Mouse (Mus musculus) cerebellum, adult 2 months (tissue): Measurements from ENCODE around the gene Usp49.

Experiments used
- CTCF ChIP-seq: fragments of 200-500 bp; IDR thresholded peaks from 2 replicates; pipeline ENCODE4 v1.5.1; 2011; ENCODE audit warnings: low read depth, mild to moderate bottlenecking, control low read depth, low read length, moderate library complexity, borderline replicate concordance; ENCODE audit not compliant: insufficient read depth
- POLR2A ChIP-seq: fragments of 200-500 bp; IDR thresholded peaks from 2 replicates; pipeline ENCODE4 v1.6.1; 2011; ENCODE audit warnings: low read length, control low read depth, borderline replicate concordance; ENCODE audit not compliant: insufficient read depth

DNA sequence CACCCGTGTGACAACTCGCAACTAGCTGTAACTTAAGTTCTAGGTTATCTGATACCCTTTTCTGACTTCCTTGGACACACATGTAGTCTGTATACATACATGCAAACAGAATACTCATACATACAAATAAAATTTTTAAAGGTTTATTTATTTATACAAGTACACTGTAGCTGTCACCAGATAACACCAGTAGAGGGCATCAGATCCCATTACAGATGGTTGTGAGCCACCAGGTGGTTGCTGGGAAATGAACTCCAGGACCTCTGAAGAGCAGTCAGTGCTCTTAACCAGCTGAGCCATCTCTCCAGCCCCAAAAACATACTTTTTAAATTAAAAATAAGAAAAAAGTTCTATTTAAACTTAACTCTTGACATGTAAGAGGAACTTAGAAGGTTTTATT is 12.5 kb downstream of the Usp49 start:
- TF ChIP-seq POLR2A: no peak
- TF ChIP-seq CTCF: no peak
